Mouse (Mus musculus) E14TG2a.4 (cell line): ENCODE results near the gene Tigar.

ENCODE experiments used
- CTCF ChIP-seq: conservative IDR thresholded peaks from 2 replicates; pipeline ENCODE4 v1.5.1; 2014; ENCODE audit warnings: low read length
- NANOG ChIP-seq: IDR thresholded peaks from 2 replicates; pipeline ENCODE4 v1.6.1; 2014; ENCODE audit warnings: borderline replicate concordance, low read length, mixed read lengths
- POU5F1 ChIP-seq: IDR thresholded peaks from 2 replicates; pipeline ENCODE4 v1.6.1; 2014; ENCODE audit warnings: low read length, borderline replicate concordance

- TF ChIP-seq CTCF (peak; percentile 94), NANOG (no peak), POU5F1 (no peak)
Observed at GRCm38 (mm10) chr6:127147665-127148064, 38.3 kb upstream of the Tigar start.
